Mouse (Mus musculus) forebrain, postnatal 0 days (tissue): ENCODE results near the gene Lama2. TPM values are rescaled to one million over a fixed set of nuclear protein-coding genes. Genes with fewer than 3 reads are reported as not detected.
A peak's percentile ranks its signal among the peaks of the same experiment; 100 is the strongest.

Source experiments
- ATAC-seq: fragments of 200-750 bp; cut with Nextera tagmentation; 2 replicates; pipeline ENCODE4 v1.8.0; 2017; ENCODE audit warnings: mild to moderate bottlenecking, moderate library complexity
- DNase-seq: peaks from one replicate; pipeline ENCODE4 v3.0.0-alpha.2; 2015
- H3K27ac ChIP-seq: fragments of 300-500 bp; sonication (generic); 2 replicates; pipeline ENCODE4 v1.5.1; 2014; ENCODE audit warnings: low read depth, mild to moderate bottlenecking, antibody characterized with exemption, low read length, moderate library complexity, mixed read lengths
- H3K27me3 ChIP-seq: fragments of 300-500 bp; sonication (generic); 2 replicates; pipeline ENCODE4 v1.6.1; 2014; ENCODE audit warnings: mild to moderate bottlenecking, low read length, mixed read lengths; ENCODE audit not compliant: insufficient read depth
- H3K36me3 ChIP-seq: fragments of 300-500 bp; sonication (generic); 2 replicates; pipeline ENCODE4 v1.6.1; 2014; ENCODE audit warnings: mild to moderate bottlenecking, moderate library complexity; ENCODE audit not compliant: insufficient read depth
- H3K4me1 ChIP-seq: fragments of 300-500 bp; sonication (generic); 2 replicates; pipeline ENCODE4 v1.6.1; 2014; ENCODE audit warnings: antibody characterized with exemption; ENCODE audit not compliant: insufficient read depth
- H3K4me2 ChIP-seq: fragments of 300-500 bp; sonication (generic); 2 replicates; pipeline ENCODE4 v1.6.1; 2014; ENCODE audit warnings: low read depth, mild to moderate bottlenecking, moderate library complexity
- H3K4me3 ChIP-seq: fragments of 300-500 bp; sonication (generic); 2 replicates; pipeline ENCODE4 v1.5.1; 2014; ENCODE audit warnings: low read depth, low read length, mixed read lengths
- H3K9ac ChIP-seq: fragments of 300-500 bp; sonication (generic); 2 replicates; pipeline ENCODE4 v1.6.1; 2014; ENCODE audit warnings: mild to moderate bottlenecking
- H3K9me3 ChIP-seq: fragments of 300-500 bp; sonication (generic); 2 replicates; pipeline ENCODE4 v1.6.1; 2016; ENCODE audit warnings: low read length
- CTCF ChIP-seq: sonication (generic); IDR thresholded peaks from 2 replicates; pipeline ENCODE4 v1.5.1; 2016; ENCODE audit warnings: antibody characterized with exemption, control low read depth, low read depth
- WGBS: fragments of 180-500 bp; shearing (Covaris S2); extraction: QIAGEN DNeasy Blood & Tissue Kit; methylation state at CpG from one replicate; pipeline ENCODE4 v1.1.7; 2014; 5-methylcytosine and 5-hydroxymethylcytosine counted together
- polyA plus RNA-seq: library from polyadenylated mRNA; unstranded; fragments of >200 nt; fragmentation: Nextera tagmentation; extraction: Ambion mirVana; gene quantifications from 2 replicates; pipeline ENCODE4 v1.2.1, GENCODE M21; 2015
- total RNA-seq: library from RNA; depleted of rRNA; stranded (reverse); fragments of >200 nt; gene quantifications from 2 replicates; pipeline ENCODE4 v1.2.3, GENCODE M21; 2014

Lama2 gene
- total and polyA plus RNA-seq, 2 experiments from 2014 or later = 3.7 to 11.9 TPM

DNA sequence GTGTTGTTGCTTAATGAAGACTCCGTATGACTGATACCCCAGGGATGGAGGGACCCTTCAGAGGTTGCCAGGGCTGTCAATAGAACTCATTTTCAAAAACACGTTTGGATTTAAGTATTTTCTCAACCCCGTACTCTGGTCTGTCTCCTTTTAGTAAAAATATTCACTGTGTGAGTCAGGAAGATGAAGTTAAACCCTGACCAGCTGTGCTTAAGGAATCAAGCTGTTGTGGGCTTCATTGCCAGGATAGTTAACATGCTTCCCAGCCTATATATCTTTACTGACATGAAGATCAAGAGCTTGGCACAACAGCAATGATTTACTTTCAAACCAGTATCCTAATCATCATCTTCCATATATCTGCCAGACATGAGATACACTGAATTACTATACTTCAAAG lies 314.3 kb downstream of the Lama2 start:
- H3K4me1 ChIP-seq = no peaks in the 10 kb centered on the region
- H3K27ac ChIP-seq = no peak overlapping the region
- H3K9me3 ChIP-seq = no peaks in the 10 kb centered on the region
- ATAC-seq (no peak), DNase-seq (no peak)
- H3K9ac ChIP-seq = no peak overlapping the region
- H3K36me3 ChIP-seq = no peaks in the 10 kb centered on the region
- no peaks in the 10 kb centered on the region for H3K27me3 ChIP-seq
- no peak overlapping the region for H3K4me2 ChIP-seq
- no peak for TF ChIP-seq CTCF
- WGBS = 48% methylated on average over 3 of the region's 3 CpGs
- no peak overlapping the region for H3K4me3 ChIP-seq

DNA sequence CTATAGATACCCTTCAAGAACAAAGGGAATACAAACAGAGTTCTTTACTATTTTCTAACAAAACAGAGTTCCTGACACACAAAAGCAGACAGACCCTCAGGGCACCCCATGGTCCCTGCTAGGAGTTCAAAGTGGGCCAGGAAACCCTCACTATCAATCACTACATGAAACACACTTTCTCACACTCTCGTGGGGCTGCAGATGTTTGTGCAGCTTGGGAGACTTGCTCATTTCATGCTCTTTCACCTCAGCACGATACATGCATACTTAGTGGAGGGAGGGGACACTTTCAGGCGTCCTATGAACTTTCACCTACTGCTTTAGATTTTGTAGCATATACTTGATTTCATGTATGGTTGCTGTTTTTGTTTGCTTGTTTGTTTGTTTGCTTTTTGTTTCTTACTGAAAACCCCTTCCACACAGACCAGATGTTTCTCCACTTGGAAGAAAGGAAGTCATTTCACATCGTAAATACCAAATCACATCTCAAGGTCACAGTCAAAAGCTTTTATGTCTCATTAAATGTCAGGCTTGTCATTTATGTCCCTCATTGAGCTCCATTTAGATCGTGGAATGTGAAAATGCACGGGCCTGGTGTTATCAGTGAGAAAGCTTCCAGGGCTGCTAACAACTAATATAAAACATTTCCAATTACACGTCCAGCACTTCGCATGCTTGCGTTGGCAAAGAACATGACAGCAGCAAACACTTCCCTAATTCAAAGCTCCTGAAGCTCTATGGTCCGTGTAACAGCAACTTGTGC lies 334.3 kb downstream of the Lama2 start:
- DNase-seq (no peak), ATAC-seq (no peak; the same call in 1 of the 2 replicates)
- Histone ChIP-seq H3K4me1 (no peaks in the 10 kb centered on the region), H3K36me3 (no peaks in the 10 kb centered on the region), H3K4me2 (no peak overlapping the region), H3K27ac (no peak overlapping the region), H3K9ac (no peak overlapping the region), H3K27me3 (no peaks in the 10 kb centered on the region), H3K4me3 (no peak overlapping the region), H3K9me3 (no peaks in the 10 kb centered on the region)
- no peak for TF ChIP-seq CTCF
- 43% methylated on average over 10 of the region's 10 CpGs for WGBS

DNA sequence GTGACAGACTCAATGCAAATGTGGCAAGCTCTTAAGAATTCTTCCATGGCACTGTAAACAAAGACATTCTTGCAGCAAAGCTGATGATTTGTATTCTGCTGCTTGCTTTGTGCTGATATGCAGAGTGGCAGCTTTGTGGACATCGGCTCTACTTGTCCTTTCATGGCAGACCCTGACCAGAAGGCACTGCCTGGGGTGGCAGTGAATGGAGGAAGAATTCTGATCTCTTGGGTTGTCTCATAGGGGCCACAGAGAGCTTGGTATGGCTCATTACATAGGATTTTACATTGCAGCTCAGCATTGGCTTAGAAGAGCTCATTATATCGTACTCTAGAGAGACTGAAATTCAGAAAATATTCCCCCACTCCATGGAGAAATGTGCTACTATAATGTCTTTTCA lies 352.1 kb downstream of the Lama2 start:
- Histone ChIP-seq H3K4me2 (no peak overlapping the region), H3K36me3 (no peaks in the 10 kb centered on the region), H3K27me3 (no peaks in the 10 kb centered on the region), H3K4me1 (no peaks in the 10 kb centered on the region), H3K9ac (no peak overlapping the region), H3K4me3 (no peak overlapping the region), H3K27ac (no peak overlapping the region), H3K9me3 (no peaks in the 10 kb centered on the region)
- no peak for TF ChIP-seq CTCF
- ATAC-seq (no peak), DNase-seq (no peak)
- 44% methylated on average over 2 of the region's 2 CpGs for WGBS

DNA sequence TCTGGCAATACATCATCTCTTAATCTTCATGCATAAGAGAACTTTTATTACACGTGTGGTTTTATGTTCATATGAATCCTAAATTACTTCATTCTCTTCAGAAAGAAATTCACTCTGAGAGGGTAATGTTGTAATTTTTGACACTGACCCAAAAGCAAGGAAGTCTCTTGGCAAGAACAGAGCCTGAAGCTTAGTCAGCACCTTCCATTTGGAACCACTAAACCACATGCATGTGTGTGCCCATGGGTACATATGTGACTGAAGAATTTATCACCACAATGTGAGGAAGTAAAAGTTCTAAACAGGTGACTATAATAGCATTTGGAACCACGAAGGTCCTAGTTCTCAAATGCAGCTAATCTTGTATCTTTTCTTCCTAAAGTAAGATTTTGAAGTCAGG lies 353.7 kb downstream of the Lama2 start:
- no peak for DNase-seq
- Histone ChIP-seq H3K27me3 (no peaks in the 10 kb centered on the region), H3K36me3 (no peaks in the 10 kb centered on the region), H3K4me2 (no peak overlapping the region), H3K27ac (no peak overlapping the region), H3K9me3 (no peaks in the 10 kb centered on the region), H3K9ac (no peak overlapping the region), H3K4me3 (no peak overlapping the region), H3K4me1 (no peaks in the 10 kb centered on the region)
- no peak for TF ChIP-seq CTCF
- WGBS = 62% methylated on average over 2 of the region's 2 CpGs
- ATAC-seq = no peak

DNA sequence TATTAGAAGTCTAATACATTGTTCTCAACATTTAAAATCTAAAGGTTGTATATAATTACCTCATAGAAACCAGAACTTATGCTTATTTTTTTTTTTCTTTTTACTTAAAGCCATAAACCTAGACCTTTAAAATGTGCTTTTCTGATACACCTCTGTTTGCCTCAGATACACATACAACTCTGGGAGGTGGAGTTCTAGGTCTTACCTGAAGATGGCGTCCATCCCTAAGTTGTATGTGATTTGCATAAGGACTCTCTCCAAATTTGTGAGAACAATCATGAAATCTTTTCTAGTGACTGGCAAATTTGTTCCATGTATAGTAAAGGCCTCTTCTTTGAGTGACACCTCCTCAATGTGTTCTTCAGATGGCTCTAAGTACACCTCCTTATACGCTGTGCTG lies 354.8 kb downstream of the Lama2 start:
- Histone ChIP-seq H3K4me1 (no peaks in the 10 kb centered on the region), H3K4me2 (no peak overlapping the region), H3K36me3 (no peaks in the 10 kb centered on the region), H3K27me3 (no peaks in the 10 kb centered on the region), H3K9me3 (no peaks in the 10 kb centered on the region), H3K27ac (no peak overlapping the region), H3K4me3 (no peak overlapping the region), H3K9ac (no peak overlapping the region)
- DNase-seq (no peak), ATAC-seq (no peak)
- WGBS = 48% methylated on average over 2 of the region's 2 CpGs
- no peak for TF ChIP-seq CTCF

DNA sequence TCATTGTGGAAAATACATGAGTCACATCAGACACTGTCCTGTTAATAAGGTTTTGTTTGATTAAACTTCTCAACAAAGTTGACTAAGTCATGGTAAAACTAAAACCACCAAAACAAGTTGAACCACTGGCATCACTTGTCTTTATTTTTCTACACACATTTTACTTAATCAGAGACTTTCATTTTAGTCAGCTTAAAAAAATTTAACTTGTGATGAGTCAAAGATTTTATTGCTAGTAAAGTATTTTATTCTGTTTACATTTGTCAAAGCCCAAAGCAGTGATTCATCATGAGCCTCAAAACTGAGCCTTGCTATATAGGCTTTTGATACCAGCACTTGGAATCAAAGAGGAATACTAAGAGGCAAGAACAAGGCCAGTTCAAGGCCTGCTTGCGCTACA lies 369.8 kb downstream of the Lama2 start:
- Histone ChIP-seq H3K9ac (no peak overlapping the region), H3K9me3 (no peaks in the 10 kb centered on the region), H3K36me3 (no peaks in the 10 kb centered on the region), H3K4me1 (no peaks in the 10 kb centered on the region), H3K4me2 (no peak overlapping the region), H3K27ac (no peak overlapping the region), H3K4me3 (no peak overlapping the region), H3K27me3 (no peaks in the 10 kb centered on the region)
- ATAC-seq = no peak
- WGBS = 98% methylated on average over 1 of the region's 1 CpGs
- DNase-seq = no peak
- no peak for TF ChIP-seq CTCF

DNA sequence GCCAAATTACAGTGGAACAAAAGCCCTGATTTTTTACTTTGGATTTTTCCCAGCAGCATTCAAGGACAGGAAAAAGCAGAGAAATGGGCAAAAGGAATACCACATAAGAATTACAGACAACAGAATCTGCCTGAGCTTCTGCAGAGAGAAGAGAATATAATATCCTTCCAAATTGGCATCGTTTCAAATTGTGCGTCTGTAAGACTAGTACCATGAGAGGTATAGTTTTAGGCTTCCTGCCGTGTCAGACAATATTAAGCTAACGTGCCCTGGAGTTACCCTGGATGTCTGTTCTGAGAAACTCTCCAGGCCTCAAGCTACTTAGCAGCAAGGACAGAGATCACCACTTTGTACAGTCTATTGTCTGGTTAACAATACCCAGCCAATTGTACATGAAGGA lies 384.8 kb downstream of the Lama2 start:
- no peaks in the 10 kb centered on the region for H3K36me3 ChIP-seq
- no peaks in the 10 kb centered on the region for H3K4me1 ChIP-seq
- no peak overlapping the region for H3K9ac ChIP-seq
- H3K27ac ChIP-seq = no peak overlapping the region
- H3K27me3 ChIP-seq = no peaks in the 10 kb centered on the region
- 38% methylated on average over 4 of the region's 4 CpGs for WGBS
- DNase-seq = peak; percentile 30
- no peaks in the 10 kb centered on the region for H3K9me3 ChIP-seq
- no peak overlapping the region for H3K4me3 ChIP-seq
- H3K4me2 ChIP-seq = no peak overlapping the region
- TF ChIP-seq CTCF = no peak
- no peak for ATAC-seq
